Mouse (Mus musculus): ENCODE measurements around the gene Jarid2.
"Not testable (repeated sequence)": the region's sequence is repeated elsewhere in the genome, so short reads cannot be mapped to it uniquely, and the experiment has no call there.

Gene Jarid2

DNA sequence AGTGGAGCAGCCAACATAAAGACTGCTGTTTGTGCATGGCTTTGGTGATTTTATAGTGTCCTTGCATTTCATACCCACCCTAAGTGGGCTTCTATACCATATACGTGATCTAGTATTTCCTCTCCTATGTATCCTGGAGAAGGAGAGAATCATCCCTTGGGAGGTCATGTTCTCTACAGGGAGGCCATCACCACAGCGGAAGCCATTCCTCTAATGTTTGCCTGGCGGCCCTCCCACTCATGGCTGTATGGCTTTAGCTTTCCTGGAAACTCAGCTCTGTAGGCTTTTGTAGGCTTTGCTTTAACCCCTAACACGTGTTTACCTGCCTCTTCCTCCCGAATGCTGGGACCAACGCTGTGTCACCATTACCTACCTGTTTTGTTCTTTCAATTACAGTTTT is 108.2 kb downstream of the Jarid2 start:
- in situ Hi-C loops (cut with MboI): no loop called here

DNA sequence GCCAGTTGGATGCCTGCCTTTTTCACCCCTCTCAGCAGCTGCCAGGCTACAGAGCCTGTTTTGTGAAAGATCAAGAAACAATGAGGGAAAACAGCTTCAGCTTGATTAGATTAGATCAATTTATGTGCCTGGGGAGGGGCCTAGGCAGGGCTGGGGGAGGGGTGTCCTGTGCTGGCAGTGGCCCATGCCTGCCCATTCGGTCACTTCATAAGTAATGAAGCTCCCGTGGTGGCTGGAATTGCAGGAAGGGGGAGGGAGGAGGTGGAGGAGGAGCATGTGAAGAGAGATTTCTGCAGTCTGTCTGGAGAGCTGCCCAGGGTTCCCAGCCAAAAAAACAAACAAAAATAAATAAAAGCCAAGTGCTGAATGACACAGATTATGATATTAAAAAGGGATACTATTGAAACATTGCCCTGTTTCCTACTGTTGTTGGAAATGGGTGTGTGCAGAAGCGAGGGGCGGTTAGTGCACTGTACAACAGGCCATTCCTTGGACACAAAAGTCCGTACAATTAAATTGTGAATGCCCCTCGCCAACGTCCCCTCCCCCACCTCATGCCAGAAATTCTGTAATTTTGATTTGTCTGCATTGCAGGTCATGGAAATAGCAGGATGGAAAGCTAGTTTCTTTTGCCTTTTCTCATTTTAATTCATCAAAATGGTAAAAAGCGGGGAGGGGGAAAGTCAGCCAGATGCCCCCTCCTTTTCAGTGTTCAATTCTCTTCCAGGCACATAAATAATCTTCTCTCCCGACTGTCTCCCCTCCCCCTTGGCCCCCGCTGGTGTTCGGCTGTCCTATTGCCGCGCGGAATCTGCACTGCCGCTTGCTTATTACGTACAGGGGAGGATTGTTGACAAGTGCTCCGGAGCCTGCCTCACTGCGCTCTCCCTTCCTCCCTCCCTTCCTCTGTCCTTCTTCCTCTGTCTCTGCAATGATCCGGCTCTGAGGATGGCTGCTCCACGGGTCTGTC is 110.9 kb downstream of the Jarid2 start:
- in situ Hi-C loops (cut with MboI): no loop called here

DNA sequence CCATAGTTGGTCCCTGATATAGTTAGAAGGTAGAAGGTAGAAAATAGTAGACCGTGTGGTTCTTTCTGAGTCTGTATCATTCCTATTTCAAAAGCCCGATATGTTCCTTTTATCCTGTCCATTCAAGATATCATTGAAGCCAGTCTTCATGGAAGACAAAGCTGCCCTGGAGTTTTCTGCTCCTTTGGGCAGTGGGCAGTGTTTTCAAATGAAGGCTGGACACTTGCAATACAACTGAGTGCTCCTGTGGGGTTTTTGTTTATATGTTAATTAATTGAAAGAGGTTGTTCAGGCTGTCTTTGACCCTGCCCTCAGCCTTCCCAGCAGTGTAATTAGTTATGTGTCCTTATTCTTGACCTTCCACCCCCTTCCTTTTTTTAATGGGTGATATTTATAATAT is 122.2 kb downstream of the Jarid2 start:
- in situ Hi-C loops (cut with MboI): no loop called here

GRCm38 (mm10) chr13:44852024-44852423 is 122.8 kb downstream of the Jarid2 start:
- in situ Hi-C loops (cut with MboI): no loop called here

- in situ Hi-C loops (cut with MboI): no loop called here
Observed at GRCm38 (mm10) chr13:44865566-44865965, 136.3 kb downstream of the Jarid2 start.

DNA sequence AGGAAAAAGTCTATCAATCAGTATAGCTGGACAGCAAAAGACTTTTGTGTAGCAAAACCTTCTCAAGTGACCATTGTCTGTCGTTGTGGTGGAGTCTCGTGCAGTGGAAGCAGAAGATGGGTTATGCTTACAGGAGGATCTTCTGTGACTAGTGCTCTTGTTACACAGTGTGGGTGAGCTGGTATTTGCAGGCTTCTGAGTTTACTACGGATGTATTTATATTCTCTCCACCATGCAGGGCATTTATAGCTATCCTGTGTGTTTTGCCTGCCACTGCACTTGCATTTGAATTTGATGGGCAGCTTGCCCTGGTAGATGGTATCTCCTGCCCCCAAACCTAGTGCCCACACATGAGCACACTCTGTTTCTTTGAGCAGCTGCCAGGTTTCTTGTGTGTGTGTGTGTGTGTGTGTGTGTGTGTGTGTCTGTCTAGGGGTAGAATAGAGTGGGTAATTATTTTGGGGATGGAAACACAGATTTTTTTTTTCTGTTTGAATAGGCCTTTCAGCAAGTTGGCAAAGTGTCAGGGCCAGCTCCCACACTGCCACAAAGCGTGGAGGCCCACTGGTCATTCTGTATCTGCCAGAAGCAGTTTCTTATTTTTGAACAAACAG is 138.9 kb downstream of the Jarid2 start:
- in situ Hi-C loops (cut with MboI): no loop called here

DNA sequence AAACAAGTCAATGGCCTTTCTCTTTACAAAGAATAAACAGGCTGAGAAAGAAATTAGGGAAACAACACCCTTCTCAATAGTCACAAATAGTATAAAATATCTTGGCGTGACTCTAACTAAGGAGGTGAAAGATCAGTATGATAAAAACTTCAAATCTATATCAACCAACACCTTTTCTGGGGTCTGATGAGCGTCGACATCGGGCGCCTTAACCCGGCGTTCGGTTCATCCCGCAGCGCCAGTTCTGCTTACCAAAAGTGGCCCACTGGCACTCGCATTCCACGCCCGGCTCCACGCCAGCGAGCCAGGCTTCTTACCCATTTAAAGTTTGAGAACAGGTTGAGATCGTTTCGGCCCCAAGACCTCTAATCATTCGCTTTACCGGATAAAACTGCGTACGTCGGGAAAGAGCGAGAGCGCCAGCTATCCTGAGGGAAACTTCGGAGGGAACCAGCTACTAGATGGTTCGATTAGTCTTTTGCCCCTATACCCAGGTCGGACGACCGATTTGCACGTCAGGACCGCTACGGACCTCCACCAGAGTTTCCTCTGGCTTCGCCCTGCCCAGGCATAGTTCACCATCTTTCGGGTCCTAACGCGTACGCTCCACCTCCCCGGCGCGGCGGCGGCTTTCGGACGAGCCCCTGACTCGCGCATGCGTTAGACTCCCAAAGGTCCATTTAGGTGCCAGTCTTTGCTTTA is 140.3 kb downstream of the Jarid2 start:
- in situ Hi-C loops (cut with MboI): not testable (repeated sequence)

GRCm38 (mm10) chr13:44876799-44877198 is 147.5 kb downstream of the Jarid2 start:
- in situ Hi-C loops (cut with MboI): no loop called here

DNA sequence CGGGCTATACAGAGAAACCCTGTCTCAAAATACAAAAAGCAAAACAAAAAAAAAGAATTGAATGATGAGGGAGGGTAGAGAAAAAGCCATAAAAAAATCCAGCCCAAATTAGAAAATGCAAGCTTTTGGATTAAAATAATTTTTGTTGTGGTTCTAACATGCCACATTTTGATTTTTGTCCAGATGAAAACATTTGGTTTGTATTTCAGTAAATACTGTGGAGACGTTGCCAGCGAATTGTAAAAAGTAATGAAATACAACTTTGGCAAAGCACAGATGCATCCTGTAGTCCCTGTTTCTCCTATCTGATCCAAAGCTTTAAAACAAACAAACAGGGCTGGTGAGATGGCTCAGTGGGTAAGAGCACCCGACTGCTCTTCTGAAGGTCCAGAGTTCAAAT is 151.7 kb downstream of the Jarid2 start:
- in situ Hi-C loops (cut with MboI): no loop called here

DNA sequence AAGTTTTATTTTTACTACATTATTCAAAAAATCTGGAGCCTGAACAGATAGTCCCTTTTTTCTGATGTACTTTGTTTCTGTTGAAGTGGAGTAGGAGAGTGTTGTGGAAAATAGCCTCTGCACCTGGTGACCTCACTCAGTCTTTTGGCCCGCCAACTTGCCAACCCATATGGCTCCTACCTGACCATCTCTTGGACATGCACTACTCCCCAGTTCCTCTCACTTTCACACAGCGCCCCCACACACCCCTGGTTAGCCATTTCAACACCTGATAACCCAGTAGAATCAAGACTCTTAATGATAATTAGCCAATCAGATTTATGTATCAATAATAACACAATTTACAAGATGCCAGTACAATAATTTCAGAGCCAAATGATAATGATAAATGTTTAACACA is 156.9 kb downstream of the Jarid2 start:
- in situ Hi-C loops (cut with MboI): no loop called here

DNA sequence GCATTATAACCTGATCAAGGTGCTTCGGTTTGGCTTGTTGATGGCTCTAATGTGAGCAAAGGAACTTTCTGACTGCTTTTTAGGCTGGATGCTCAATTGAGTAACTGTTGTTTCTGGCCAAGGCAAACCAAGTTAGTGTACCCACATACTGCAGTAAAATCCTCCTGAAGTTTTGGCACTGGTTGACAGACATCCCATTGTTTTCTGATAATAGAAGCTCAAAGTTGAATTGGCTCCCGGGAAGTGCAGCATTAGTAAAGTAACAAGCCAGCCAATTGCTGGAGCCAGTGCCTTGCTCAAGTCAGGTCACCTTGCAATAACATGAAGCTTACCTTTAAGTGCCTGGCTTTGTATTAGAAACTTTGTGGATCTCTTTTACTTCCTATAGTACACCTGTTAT is 161.3 kb downstream of the Jarid2 start:
- in situ Hi-C loops (cut with MboI): no loop called here

GRCm38 (mm10) chr13:44891813-44892730 is 162.8 kb downstream of the Jarid2 start:
- in situ Hi-C loops (cut with MboI): no loop called here

DNA sequence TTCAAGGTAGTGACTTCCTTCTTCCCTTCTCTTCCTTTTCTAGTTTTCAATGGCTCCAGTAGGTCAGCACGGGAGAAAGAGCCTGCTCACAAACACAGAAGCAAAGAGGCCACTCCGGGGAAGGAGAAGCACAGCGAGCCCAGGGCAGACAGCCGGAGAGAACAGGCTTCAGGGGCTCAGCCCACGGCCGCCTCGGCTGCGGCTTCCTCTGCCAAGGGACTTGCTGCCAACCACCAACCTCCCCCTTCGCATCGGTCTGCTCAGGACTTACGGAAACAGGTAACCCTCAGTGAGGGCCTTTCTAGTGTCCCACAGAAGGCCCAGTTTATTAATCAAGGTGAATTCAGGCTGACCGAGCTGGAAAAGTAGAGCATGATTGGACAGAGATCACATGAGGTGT is 166.9 kb downstream of the Jarid2 start:
- in situ Hi-C loops (cut with MboI): no loop called here

DNA sequence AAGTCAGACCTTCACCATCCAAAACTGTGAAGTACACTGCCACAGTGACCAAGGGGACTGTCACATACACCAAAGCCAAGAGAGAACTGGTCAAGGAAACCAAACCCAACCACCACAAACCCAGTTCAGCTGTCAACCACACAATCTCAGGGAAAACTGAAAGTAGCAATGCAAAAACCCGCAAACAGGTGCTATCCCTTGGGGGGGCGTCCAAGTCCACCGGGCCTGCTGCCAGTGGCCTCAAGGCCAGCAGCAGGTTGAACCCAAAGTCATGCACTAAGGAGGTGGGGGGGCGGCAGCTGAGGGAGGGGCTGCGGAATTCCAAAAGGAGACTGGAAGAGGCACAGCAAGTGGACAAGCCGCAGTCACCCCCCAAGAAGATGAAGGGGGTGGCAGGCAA is 173.0 kb downstream of the Jarid2 start:
- in situ Hi-C loops (cut with MboI): no loop called here

DNA sequence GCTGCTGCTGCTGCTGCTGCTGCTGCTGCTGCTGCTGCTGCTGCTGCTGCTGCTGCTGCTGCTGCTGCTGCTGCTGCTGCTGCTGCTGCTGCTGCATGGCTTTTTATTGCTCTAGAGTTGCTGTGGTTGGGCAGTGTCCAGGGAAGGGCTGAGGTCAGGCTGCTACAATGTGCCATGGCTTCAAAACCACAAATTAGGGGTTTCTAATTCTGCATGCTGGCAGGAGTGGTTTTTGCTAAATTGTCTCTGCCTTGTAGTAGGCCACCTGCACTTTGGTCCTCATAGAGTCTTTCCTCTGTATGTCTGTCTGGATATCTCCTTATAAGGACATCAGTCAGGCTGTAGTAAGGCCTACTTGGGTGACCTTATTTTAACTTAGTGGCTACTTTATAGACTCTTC is 174.1 kb downstream of the Jarid2 start:
- in situ Hi-C loops (cut with MboI): no loop called here

- in situ Hi-C loops (cut with MboI): no loop called here
Observed at GRCm38 (mm10) chr13:44904271-44904670, 175.0 kb downstream of the Jarid2 start.

DNA sequence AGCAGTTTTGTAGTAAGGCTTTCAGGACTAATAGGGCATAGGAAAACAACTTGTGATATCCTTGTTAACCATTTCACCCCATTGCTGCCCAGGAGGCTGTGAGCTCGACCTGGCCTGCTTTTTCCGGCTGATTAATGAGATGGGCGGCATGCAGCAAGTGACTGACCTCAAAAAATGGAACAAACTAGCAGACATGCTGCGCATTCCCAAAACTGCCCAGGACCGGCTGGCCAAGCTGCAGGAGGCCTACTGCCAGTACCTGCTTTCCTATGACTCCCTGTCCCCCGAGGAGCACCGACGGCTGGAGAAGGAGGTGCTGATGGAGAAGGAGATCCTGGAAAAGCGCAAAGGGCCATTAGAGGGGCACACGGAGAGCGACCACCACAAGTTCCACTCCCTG is 176.9 kb downstream of the Jarid2 start:
- in situ Hi-C loops (cut with MboI): no loop called here

GRCm38 (mm10) chr13:44907702-44908101 is 178.4 kb downstream of the Jarid2 start:
- in situ Hi-C loops (cut with MboI): no loop called here

DNA sequence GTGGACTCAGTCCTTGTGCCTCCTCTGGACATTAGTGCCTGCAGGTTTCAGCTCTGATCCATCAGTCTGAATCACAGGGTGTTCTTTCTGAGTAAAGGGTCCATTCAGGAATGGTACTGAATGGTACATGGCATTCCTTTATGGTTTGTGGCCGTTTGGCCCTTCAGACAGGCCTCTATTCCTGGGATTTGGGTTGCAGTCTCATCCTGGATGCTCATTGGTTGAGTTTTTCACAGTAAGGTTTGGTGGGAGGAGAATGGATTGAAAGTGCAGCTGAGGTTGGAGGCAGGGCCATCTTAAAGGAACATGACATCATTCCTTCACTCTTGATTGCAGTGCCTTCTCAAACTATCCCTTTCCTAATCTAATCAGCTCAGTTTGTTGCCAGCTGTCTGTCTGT is 179.5 kb downstream of the Jarid2 start:
- in situ Hi-C loops (cut with MboI): no loop called here

DNA sequence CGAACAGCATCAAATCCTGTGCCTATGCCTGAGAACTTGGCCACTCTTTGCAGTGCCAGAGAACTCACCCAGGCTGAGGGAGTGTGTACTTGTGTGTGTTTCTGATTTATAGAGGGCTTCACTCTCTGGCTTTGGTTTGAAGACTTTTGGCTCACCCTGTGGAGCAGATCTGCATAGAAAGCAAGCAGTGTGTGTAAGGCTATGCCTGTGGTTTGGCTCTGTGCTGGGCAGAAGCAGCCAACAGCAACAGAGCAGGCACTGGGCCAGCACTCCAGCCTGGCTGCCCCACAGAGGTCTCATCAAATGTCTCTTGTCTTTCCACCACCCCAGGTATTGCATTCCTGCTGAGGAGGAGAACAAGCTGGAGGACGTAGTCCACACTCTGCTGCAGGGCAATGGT is 183.6 kb downstream of the Jarid2 start:
- in situ Hi-C loops (cut with MboI): no loop called here

- in situ Hi-C loops (cut with MboI): no loop called here
Observed at GRCm38 (mm10) chr13:44913560-44913959, 184.3 kb downstream of the Jarid2 start.

GRCm38 (mm10) chr13:44915382-44915781 is 186.1 kb downstream of the Jarid2 start:
- in situ Hi-C loops (cut with MboI): no loop called here

All from mature B cell (primary cell).